Mouse (Mus musculus): ENCODE measurements around the gene Lmo3. TPM values are rescaled to one million over a fixed set of nuclear protein-coding genes. Genes with fewer than 3 reads are reported as not detected.

Lmo3 gene
- polyA plus RNA-seq, 1 experiment from 2014 or later = 3.7 TPM

DNA sequence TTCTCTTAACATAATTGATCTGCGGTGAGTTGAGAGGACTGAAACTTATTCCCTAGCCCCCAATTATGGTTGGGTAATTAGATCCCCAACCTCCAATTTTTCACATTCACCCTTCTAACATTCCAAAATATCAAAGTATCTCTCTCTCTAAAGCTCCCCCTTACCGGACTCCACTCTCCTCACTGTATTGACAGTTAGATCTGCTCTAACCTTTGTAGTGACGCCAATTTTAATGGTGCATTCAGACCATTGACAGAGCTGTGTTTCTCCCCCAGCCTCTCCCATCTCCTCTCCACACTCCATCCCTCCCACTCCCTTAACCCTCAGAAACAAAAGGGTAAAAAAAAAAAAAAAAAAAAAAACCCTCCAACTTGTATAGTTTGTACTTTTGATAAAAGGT lies 154.9 kb downstream of the Lmo3 start:
- Histone ChIP-seq H3K9me3 (ENCODE audit: control insufficient read depth) (no peaks in the 10 kb centered on the region), H3K36me3 (ENCODE audit: control insufficient read depth, insufficient read depth) (no peaks in the 10 kb centered on the region), H3K27me3 (replicated peaks; ENCODE audit: control insufficient read depth, insufficient read depth, low read length) (0 out of 2 replicates have a peak, but pooled peaks cover 8% of the 10 kb centered on the region), H3K9ac (ENCODE audit: low read depth, low read length) (no peak overlapping the region), H3K4me3 (ENCODE audit: low read depth, low read length) (no peak overlapping the region), H3K4me2 (replicated peaks; ENCODE audit: low read depth) (no peak overlapping the region), H3K4me1 (replicated peaks; ENCODE audit: control insufficient read depth, insufficient read depth, low read length) (no peaks in the 10 kb centered on the region), H3K27ac (ENCODE audit: low read depth, low read length) (no peak overlapping the region)
- no peak for TF ChIP-seq CTCF (IDR thresholded peaks at IDR 0.05; ENCODE audit: low read depth)
- 58% methylated on average over 3 of the region's 3 CpGs for WGBS
- ATAC-seq = no peak

DNA sequence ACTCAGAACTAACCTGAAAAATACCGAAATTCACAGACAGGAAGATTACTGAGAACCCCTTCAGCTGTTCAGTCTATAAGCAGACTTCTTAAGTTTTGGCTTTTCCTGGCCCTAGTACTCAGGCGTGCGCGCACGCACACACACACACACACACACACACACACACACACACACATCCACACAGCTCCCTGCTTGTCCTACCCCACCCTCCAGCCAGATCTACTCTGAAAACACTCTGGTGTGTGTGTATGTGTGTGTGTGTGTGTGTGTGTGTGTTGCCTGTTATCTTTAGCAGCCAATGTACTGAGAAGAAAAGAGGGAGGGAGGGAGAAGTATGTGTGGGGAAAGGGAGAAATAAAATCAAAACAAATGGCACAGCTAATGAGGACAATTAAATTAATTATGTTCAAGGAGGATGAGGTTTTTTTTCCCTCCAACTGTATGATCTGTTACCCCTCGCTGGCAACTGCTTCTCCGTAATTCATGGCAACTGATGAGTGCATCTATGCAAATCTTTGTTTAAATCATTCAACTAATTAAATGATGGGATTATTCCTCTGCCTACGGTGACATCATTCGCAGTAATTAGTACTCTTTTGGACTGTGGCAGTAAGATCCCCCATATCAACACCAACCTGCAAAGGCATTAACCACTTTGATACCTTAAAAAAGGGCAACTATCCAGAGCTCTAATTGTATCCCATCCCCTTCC lies 157.1 kb downstream of the Lmo3 start:
- no peak overlapping the region for H3K4me2 ChIP-seq (replicated peaks; ENCODE audit: low read depth)
- no peaks in the 10 kb centered on the region for H3K4me1 ChIP-seq (replicated peaks; ENCODE audit: control insufficient read depth, insufficient read depth, low read length)
- H3K9ac ChIP-seq (ENCODE audit: low read depth, low read length) = no peak overlapping the region
- no peaks in the 10 kb centered on the region for H3K9me3 ChIP-seq (ENCODE audit: control insufficient read depth)
- ATAC-seq = no peak
- peaks cover 8% of the 10 kb centered on the region; the same call in 1 of the 2 replicates for H3K27me3 ChIP-seq (replicated peaks; ENCODE audit: control insufficient read depth, insufficient read depth, low read length)
- 72% methylated on average over 9 of the region's 9 CpGs for WGBS
- no peaks in the 10 kb centered on the region for H3K36me3 ChIP-seq (ENCODE audit: control insufficient read depth, insufficient read depth)
- H3K4me3 ChIP-seq (ENCODE audit: low read depth, low read length) = no peak overlapping the region
- H3K27ac ChIP-seq (ENCODE audit: low read depth, low read length) = no peak overlapping the region
- no peak for TF ChIP-seq CTCF (IDR thresholded peaks at IDR 0.05; ENCODE audit: low read depth)

DNA sequence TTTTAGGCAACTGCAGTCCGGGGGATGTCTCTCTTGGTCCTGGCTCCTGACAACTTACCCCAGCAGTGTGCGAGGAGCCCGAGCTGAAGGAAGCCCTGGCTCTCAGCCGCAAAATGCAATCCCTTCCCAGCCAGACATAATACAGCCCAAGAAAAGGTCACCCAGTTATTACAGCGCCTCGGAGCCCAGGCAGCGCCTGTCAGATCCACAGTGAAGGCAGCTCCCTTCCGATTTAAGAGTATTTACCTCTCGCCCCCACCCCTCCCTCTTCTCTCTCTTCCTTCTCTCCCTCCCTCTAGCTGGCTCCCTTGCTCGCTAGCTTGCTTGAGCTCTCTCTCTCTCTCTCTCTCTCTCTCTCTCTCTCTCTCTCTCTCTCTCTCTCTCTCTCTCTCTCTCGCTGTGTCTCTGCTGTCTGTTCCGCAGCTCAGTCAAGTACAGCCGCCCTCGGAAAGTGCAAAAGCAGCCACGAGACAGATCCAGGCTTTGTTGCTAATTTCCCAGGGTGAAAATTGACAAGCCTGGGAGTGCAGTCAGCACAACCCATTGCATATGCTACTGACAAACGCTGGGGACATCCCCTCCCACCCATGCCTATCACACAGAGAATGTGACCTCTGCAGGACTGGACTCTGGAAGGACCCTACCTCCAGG lies 159.0 kb downstream of the Lmo3 start:
- no peaks in the 10 kb centered on the region for H3K4me1 ChIP-seq (replicated peaks; ENCODE audit: control insufficient read depth, insufficient read depth, low read length)
- peak overlapping the region; percentile 46 for H3K4me3 ChIP-seq (ENCODE audit: low read depth, low read length)
- no peaks in the 10 kb centered on the region for H3K9me3 ChIP-seq (ENCODE audit: control insufficient read depth)
- H3K36me3 ChIP-seq (ENCODE audit: control insufficient read depth, insufficient read depth) = no peaks in the 10 kb centered on the region
- no peak overlapping the region for H3K9ac ChIP-seq (ENCODE audit: low read depth, low read length)
- peak; percentile 22; the same call in 1 of the 2 replicates for ATAC-seq
- no peak overlapping the region for H3K27ac ChIP-seq (ENCODE audit: low read depth, low read length)
- no peak for TF ChIP-seq CTCF (IDR thresholded peaks at IDR 0.05; ENCODE audit: low read depth)
- peaks cover 8% of the 10 kb centered on the region; the same call in 1 of the 2 replicates for H3K27me3 ChIP-seq (replicated peaks; ENCODE audit: control insufficient read depth, insufficient read depth, low read length)
- peak overlapping the region; percentile 69 for H3K4me2 ChIP-seq (replicated peaks; ENCODE audit: low read depth)
- WGBS = 2% methylated on average over 16 of the region's 16 CpGs

DNA sequence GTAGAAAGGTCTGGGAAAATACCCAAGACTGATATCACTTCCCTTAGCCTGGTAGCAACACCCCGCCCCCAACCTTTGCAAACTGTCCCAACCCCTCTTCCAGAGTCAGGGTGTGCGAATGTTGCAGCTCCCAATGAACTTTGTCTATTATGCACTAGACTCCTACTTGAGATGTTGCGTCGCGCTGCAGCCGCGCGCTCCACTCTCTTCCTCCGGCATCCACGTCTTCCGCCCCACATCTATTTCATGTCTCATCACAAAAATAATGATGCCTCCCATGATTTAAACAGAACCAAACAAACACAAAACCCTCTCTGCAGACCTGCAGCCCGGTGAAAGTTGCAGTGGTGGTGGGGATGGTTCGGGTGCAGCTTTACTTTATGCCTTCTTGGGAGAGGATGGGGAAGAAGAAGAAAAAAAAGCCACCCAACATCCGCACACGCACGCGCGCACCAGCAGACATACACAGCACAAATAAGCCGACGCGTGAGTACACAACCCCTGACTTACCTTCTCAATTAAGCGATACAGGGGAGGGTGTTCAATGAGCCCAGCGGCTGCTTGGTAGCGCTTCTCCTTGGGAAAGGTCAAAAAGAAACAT lies 159.7 kb downstream of the Lmo3 start:
- H3K27ac ChIP-seq (ENCODE audit: low read depth, low read length) = no peak overlapping the region
- peaks cover 8% of the 10 kb centered on the region; the same call in 1 of the 2 replicates for H3K27me3 ChIP-seq (replicated peaks; ENCODE audit: control insufficient read depth, insufficient read depth, low read length)
- peak overlapping the region; percentile 69 for H3K4me2 ChIP-seq (replicated peaks; ENCODE audit: low read depth)
- H3K36me3 ChIP-seq (ENCODE audit: control insufficient read depth, insufficient read depth) = no peaks in the 10 kb centered on the region
- ATAC-seq = no peak
- H3K9me3 ChIP-seq (ENCODE audit: control insufficient read depth) = no peaks in the 10 kb centered on the region
- H3K4me1 ChIP-seq (replicated peaks; ENCODE audit: control insufficient read depth, insufficient read depth, low read length) = no peaks in the 10 kb centered on the region
- TF ChIP-seq CTCF (IDR thresholded peaks at IDR 0.05; ENCODE audit: low read depth) = no peak
- under 1% methylated on average over 24 of the region's 24 CpGs for WGBS
- H3K4me3 ChIP-seq (ENCODE audit: low read depth, low read length) = peak overlapping the region; percentile 46
- no peak overlapping the region for H3K9ac ChIP-seq (ENCODE audit: low read depth, low read length)

DNA sequence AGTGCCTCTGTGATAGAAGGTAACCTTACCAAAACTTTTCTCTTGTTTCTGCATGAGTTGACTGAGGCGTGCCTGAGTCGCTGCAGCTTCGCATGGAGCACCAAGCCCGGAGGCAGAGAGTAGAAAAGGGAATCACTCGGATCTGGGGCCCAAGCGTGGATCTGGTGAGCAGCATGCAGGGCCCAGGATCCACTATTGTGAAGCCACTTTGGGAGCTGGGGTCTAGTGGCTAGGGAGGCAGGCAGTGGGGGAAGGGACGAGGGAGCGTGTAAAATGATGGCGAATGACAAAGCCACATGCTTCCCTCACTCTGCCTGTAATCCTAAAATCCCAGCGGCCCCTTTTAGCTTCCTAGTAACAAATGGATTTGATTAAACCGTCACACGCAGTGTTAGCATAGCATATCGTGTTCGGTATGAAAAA lies 160.6 kb downstream of the Lmo3 start:
- no peak overlapping the region for H3K9ac ChIP-seq (ENCODE audit: low read depth, low read length)
- H3K27me3 ChIP-seq (replicated peaks; ENCODE audit: control insufficient read depth, insufficient read depth, low read length) = peaks cover 8% of the 10 kb centered on the region; the same call in 1 of the 2 replicates
- H3K27ac ChIP-seq (ENCODE audit: low read depth, low read length) = no peak overlapping the region
- ATAC-seq = no peak
- 10% methylated on average over 14 of the region's 14 CpGs for WGBS
- H3K4me2 ChIP-seq (replicated peaks; ENCODE audit: low read depth) = peak overlapping the region; percentile 69
- H3K36me3 ChIP-seq (ENCODE audit: control insufficient read depth, insufficient read depth) = no peaks in the 10 kb centered on the region
- no peaks in the 10 kb centered on the region for H3K9me3 ChIP-seq (ENCODE audit: control insufficient read depth)
- H3K4me1 ChIP-seq (replicated peaks; ENCODE audit: control insufficient read depth, insufficient read depth, low read length) = no peaks in the 10 kb centered on the region
- peak overlapping the region; percentile 46 for H3K4me3 ChIP-seq (ENCODE audit: low read depth, low read length)
- TF ChIP-seq CTCF (IDR thresholded peaks at IDR 0.05; ENCODE audit: low read depth) = no peak

DNA sequence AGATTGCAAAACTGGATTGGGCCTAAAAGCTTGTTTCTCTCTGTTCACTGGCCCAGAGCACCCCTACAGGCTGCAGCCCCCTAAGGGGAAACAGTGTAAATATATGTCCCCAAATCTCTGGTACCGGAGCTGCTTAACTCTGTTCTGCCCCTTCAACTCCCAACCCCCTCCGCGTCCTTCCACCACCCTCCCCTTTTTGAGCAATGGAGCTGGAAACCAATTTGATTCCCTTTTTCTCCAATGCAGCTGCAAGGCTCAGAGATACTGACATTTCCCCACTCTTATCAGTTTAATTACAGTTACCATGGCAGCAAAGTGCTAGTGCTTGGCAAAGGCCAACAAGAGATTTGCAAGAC lies 161.3 kb downstream of the Lmo3 start:
- Histone ChIP-seq H3K4me3 (ENCODE audit: low read depth, low read length) (peak overlapping the region; percentile 46; the same call in 1 of the 2 replicates), H3K9me3 (ENCODE audit: control insufficient read depth) (no peaks in the 10 kb centered on the region), H3K4me1 (replicated peaks; ENCODE audit: control insufficient read depth, insufficient read depth, low read length) (no peaks in the 10 kb centered on the region), H3K9ac (ENCODE audit: low read depth, low read length) (no peak overlapping the region), H3K27me3 (replicated peaks; ENCODE audit: control insufficient read depth, insufficient read depth, low read length) (peaks cover 8% of the 10 kb centered on the region; the same call in 1 of the 2 replicates), H3K4me2 (replicated peaks; ENCODE audit: low read depth) (no peak overlapping the region), H3K36me3 (ENCODE audit: control insufficient read depth, insufficient read depth) (no peaks in the 10 kb centered on the region), H3K27ac (ENCODE audit: low read depth, low read length) (no peak overlapping the region)
- ATAC-seq = peak; percentile 31; the same call in 1 of the 2 replicates
- TF ChIP-seq CTCF (IDR thresholded peaks at IDR 0.05; ENCODE audit: low read depth) = no peak
- WGBS = 14% methylated on average over 3 of the region's 3 CpGs

Measured in intestine, postnatal 0 days (tissue).